Mouse (Mus musculus) hindbrain, embryonic 13.5 days (tissue): ENCODE results near the gene Ubxn1. TPM values are rescaled to one million over a fixed set of nuclear protein-coding genes. Genes with fewer than 3 reads are reported as not detected.
"Not testable (repeated sequence)": the region's sequence is repeated elsewhere in the genome, so short reads cannot be mapped to it uniquely, and the experiment has no call there.

Experiments used
- ATAC-seq: fragments of 200-750 bp; cut with Nextera tagmentation; 2 replicates; pipeline ENCODE4 v1.8.0; 2017; ENCODE audit warnings: moderate TSS enrichment; ENCODE audit not compliant: low FRiP score
- H3K27ac ChIP-seq: fragments of 300-500 bp; sonication (generic); 2 replicates; pipeline ENCODE4 v1.5.1; 2015; ENCODE audit warnings: inconsistent platforms, mild to moderate bottlenecking, moderate library complexity
- H3K27me3 ChIP-seq: fragments of 300-500 bp; sonication (generic); 2 replicates; pipeline ENCODE4 v1.6.1; 2015; ENCODE audit warnings: mild to moderate bottlenecking, inconsistent platforms
- H3K36me3 ChIP-seq: fragments of 300-500 bp; sonication (generic); 2 replicates; pipeline ENCODE4 v1.6.1; 2015; ENCODE audit warnings: mild to moderate bottlenecking, inconsistent platforms
- H3K4me1 ChIP-seq: fragments of 300-500 bp; sonication (generic); replicated peaks from 2 replicates; pipeline ENCODE4 v1.6.1; 2015; ENCODE audit warnings: inconsistent platforms
- H3K4me2 ChIP-seq: fragments of 300-500 bp; sonication (generic); 2 replicates; pipeline ENCODE4 v1.6.1; 2015; ENCODE audit warnings: inconsistent platforms, mild to moderate bottlenecking, moderate library complexity
- H3K4me3 ChIP-seq: fragments of 300-500 bp; sonication (generic); 2 replicates; pipeline ENCODE4 v1.5.1; 2015; ENCODE audit warnings: mild to moderate bottlenecking, inconsistent platforms
- H3K9ac ChIP-seq: fragments of 300-500 bp; sonication (generic); 2 replicates; pipeline ENCODE4 v1.6.1; 2015; ENCODE audit warnings: mild to moderate bottlenecking, inconsistent platforms
- H3K9me3 ChIP-seq: fragments of 300-500 bp; sonication (generic); 2 replicates; pipeline ENCODE4 v1.6.1; 2016; ENCODE audit warnings: inconsistent platforms
- WGBS: fragments of 180-500 bp; shearing (Covaris S2); methylation state at CpG from one replicate; pipeline ENCODE4 v1.1.7; 2015; 5-methylcytosine and 5-hydroxymethylcytosine counted together
- polyA plus RNA-seq: library from polyadenylated mRNA; unstranded; fragments of >200 nt; fragmentation: Nextera tagmentation; extraction: Ambion mirVana; gene quantifications from 2 replicates; pipeline ENCODE4 v1.2.1, GENCODE M21; 2015

Gene Ubxn1
- polyA plus RNA-seq, 1 experiment from 2014 or later: 162 TPM

- Histone ChIP-seq H3K27ac (peak within 1 kb of the TSS; percentile 89), H3K4me2 (peak within 1 kb of the TSS; percentile 96), H3K36me3 (peaks cover 31% of the 10 kb centered on the region), H3K9me3 (no peaks in the 10 kb centered on the region), H3K4me1 (peaks cover 48% of the 10 kb centered on the region), H3K4me3 (peak within 1 kb of the TSS; percentile 79), H3K9ac (peak within 1 kb of the TSS; percentile 91), H3K27me3 (no peaks in the 10 kb centered on the region)
- 2% methylated on average over 54 of the region's 54 CpGs for WGBS
- peak; percentile 34 for ATAC-seq
Measured at GRCm38 (mm10) chr19:8892829-8893766, 21.8 kb downstream of the Ubxn1 start, which contains the start of gene Ints5. TSS of gene Ints5 (plus strand) at chr19:8893005.

DNA sequence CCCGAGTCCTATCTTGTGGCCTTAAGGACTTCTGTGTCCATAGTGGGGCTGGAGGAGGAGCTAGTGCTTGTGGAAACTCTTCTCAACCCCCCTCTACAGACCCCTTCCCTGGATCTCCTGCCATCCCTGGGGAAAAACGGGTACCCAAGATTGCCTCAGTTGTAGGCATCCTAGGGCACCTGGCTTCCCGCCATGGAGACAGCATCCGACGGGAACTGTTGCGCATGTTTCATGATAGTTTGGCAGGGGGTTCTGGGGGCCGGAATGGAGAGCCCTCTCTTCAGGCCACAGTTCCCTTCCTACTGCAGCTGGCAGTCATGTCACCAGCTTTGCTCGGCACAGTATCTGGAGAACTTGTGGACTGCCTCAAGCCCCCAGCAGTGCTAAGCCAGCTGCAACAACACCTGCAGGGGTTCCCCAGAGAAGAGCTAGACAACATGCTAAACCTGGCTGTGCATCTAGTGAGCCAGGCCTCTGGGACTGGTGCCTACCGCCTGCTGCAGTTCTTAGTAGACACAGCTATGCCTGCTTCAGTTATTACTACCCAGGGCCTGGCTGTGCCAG, 24.2 kb downstream of the Ubxn1 start:
- H3K9me3 ChIP-seq: no peaks in the 10 kb centered on the region
- no peak for ATAC-seq
- H3K36me3 ChIP-seq: peaks cover 31% of the 10 kb centered on the region
- peaks cover 53% of the 10 kb centered on the region for H3K4me1 ChIP-seq
- H3K4me3 ChIP-seq: no peak overlapping the region
- no peaks in the 10 kb centered on the region for H3K27me3 ChIP-seq
- 0 out of 2 replicates have a peak overlapping the region, but pooled peaks have one; percentile 77 for H3K9ac ChIP-seq
- 95% methylated on average over 9 of the region's 9 CpGs for WGBS
- H3K27ac ChIP-seq: no peak overlapping the region
- H3K4me2 ChIP-seq: no peak overlapping the region

- Histone ChIP-seq H3K36me3 (peaks cover 24% of the 10 kb centered on the region), H3K4me1 (peaks cover 54% of the 10 kb centered on the region), H3K9ac (peak overlapping the region; percentile 77; the same call in 1 of the 2 replicates)
- not testable (repeated sequence) for H3K27me3 ChIP-seq, H3K9me3 ChIP-seq, H3K4me3 ChIP-seq, H3K27ac ChIP-seq, H3K4me2 ChIP-seq, ATAC-seq
- WGBS: 93% methylated on average over 5 of the region's 5 CpGs
Measured at GRCm38 (mm10) chr19:8896231-8896630, 24.9 kb downstream of the Ubxn1 start.

GRCm38 (mm10) chr19:8897211-8897864, 26.0 kb downstream of the Ubxn1 start:
- Histone ChIP-seq H3K4me1 (peaks cover 56% of the 10 kb centered on the region), H3K4me3 (peak overlapping the region; percentile 94), H3K4me2 (peak overlapping the region; percentile 90), H3K9ac (peak overlapping the region; percentile 77), H3K36me3 (peaks cover 29% of the 10 kb centered on the region), H3K27ac (peak overlapping the region; percentile 85)
- peak; percentile 72 for ATAC-seq
- not testable (repeated sequence) for H3K9me3 ChIP-seq, H3K27me3 ChIP-seq
- WGBS: 22% methylated on average over 21 of the region's 21 CpGs

- ATAC-seq: peak; percentile 98
- no peaks in the 10 kb centered on the region for H3K9me3 ChIP-seq
- H3K4me1 ChIP-seq: peaks cover 54% of the 10 kb centered on the region
- H3K9ac ChIP-seq: peak within 1 kb of the TSS; percentile 93
- peaks cover 34% of the 10 kb centered on the region for H3K36me3 ChIP-seq
- peak within 1 kb of the TSS; percentile 90 for H3K27ac ChIP-seq
- H3K27me3 ChIP-seq: no peaks in the 10 kb centered on the region
- peak within 1 kb of the TSS; percentile 90 for H3K4me2 ChIP-seq
- peak within 1 kb of the TSS; percentile 94 for H3K4me3 ChIP-seq
- WGBS: under 1% methylated on average over 53 of the region's 53 CpGs
Measured at GRCm38 (mm10) chr19:8897865-8898495, 26.7 kb downstream of the Ubxn1 start, which contains the start of gene Ganab. TSS of gene Ganab (plus strand) at chr19:8898071.

DNA sequence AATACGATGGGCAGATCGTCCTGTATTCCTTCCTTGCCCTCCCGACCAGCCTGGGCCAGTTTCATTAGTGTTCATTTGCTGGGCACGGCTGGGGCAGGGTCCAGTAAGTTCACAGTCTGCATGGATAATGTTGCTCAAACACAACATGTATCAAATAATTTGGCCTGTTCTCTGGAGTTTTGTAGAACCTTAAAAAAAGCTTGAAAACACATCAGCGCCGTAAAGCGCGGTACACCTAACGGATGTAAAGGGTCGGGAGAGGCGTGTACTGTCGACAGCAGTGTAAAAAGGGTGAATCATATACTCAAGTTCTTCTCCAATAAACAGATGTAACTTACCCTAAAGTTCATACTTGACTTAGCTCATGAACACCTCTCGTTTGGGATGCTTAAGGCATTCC, 27.3 kb downstream of the Ubxn1 start:
- no peaks in the 10 kb centered on the region for H3K9me3 ChIP-seq
- H3K4me1 ChIP-seq: peaks cover 49% of the 10 kb centered on the region
- peak overlapping the region; percentile 93 for H3K9ac ChIP-seq
- peak overlapping the region; percentile 90 for H3K27ac ChIP-seq
- ATAC-seq: no peak
- H3K4me2 ChIP-seq: peak overlapping the region; percentile 90
- WGBS: 15% methylated on average over 13 of the region's 13 CpGs
- H3K4me3 ChIP-seq: peak overlapping the region; percentile 94
- peaks cover 40% of the 10 kb centered on the region for H3K36me3 ChIP-seq
- H3K27me3 ChIP-seq: no peaks in the 10 kb centered on the region

DNA sequence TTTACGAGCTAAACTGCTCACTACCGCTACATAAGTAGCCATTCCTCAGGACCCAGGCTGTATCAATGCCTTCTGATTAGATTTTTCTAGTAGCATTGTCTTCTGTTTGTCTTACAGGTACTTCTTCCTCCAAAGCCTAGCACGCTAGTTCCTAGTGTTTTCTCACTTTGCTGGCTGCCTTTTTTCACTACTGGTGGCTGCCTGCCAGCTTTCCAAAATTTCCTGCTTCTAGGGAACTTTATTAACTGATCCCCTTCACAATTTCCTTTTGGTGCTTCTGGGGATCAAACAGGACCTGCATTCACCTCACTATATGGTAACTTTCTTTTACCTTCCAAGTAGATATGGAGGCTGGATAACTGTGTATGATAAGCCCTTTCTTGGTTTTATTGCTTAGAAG, 27.8 kb downstream of the Ubxn1 start:
- Histone ChIP-seq H3K36me3 (peaks cover 44% of the 10 kb centered on the region), H3K9ac (peak overlapping the region; percentile 93), H3K27ac (no peak overlapping the region), H3K4me1 (peaks cover 44% of the 10 kb centered on the region), H3K27me3 (no peaks in the 10 kb centered on the region), H3K4me2 (peak overlapping the region; percentile 90), H3K4me3 (peak overlapping the region; percentile 94), H3K9me3 (no peaks in the 10 kb centered on the region)
- ATAC-seq: no peak
- WGBS: 65% methylated on average over 3 of the region's 3 CpGs

GRCm38 (mm10) chr19:8903412-8903811, 32.1 kb downstream of the Ubxn1 start:
- Histone ChIP-seq H3K9ac (no peak overlapping the region), H3K4me3 (no peak overlapping the region), H3K36me3 (peaks cover 60% of the 10 kb centered on the region), H3K27ac (no peak overlapping the region), H3K9me3 (no peaks in the 10 kb centered on the region), H3K27me3 (no peaks in the 10 kb centered on the region), H3K4me1 (peaks cover 18% of the 10 kb centered on the region), H3K4me2 (no peak overlapping the region)
- no peak for ATAC-seq
- 95% methylated on average over 5 of the region's 5 CpGs for WGBS

DNA sequence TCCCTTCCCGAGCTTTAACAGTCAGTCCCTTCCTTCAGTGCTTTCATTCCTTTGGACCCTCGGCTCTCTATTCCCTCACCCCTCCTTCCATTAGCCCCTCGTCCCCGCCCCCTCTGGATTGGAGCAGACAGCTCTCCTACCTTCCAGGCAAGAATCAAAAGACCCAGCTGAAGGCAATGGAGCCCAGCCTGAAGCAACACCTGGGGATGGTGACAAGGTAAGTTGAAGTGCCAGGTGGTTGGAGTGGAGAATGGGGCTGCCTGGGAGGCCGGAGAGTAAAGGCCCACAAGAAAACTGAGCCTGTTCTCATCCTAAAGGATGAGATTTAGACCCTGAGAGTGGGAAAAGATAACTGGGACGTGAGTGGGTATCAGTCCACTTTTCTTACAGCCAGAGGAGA, 37.2 kb downstream of the Ubxn1 start:
- WGBS: 90% methylated on average over 6 of the region's 6 CpGs
- ATAC-seq: no peak
- no peak overlapping the region for H3K4me3 ChIP-seq
- H3K9ac ChIP-seq: no peak overlapping the region
- no peak overlapping the region for H3K4me2 ChIP-seq
- H3K27ac ChIP-seq: no peak overlapping the region
- no peaks in the 10 kb centered on the region for H3K27me3 ChIP-seq
- no peaks in the 10 kb centered on the region for H3K9me3 ChIP-seq
- H3K36me3 ChIP-seq: peaks cover 97% of the 10 kb centered on the region
- H3K4me1 ChIP-seq: no peaks in the 10 kb centered on the region

- Histone ChIP-seq H3K27me3 (no peaks in the 10 kb centered on the region), H3K4me2 (no peak overlapping the region), H3K4me3 (no peak overlapping the region), H3K4me1 (no peaks in the 10 kb centered on the region), H3K9ac (no peak overlapping the region), H3K9me3 (no peaks in the 10 kb centered on the region), H3K36me3 (peaks cover 100% of the 10 kb centered on the region), H3K27ac (no peak overlapping the region)
- 91% methylated on average over 5 of the region's 5 CpGs for WGBS
- no peak for ATAC-seq
Measured at GRCm38 (mm10) chr19:8911810-8912209, 40.5 kb downstream of the Ubxn1 start.

- Histone ChIP-seq H3K36me3 (peaks cover 80% of the 10 kb centered on the region), H3K4me1 (no peaks in the 10 kb centered on the region), H3K9me3 (no peaks in the 10 kb centered on the region), H3K27ac (no peak overlapping the region), H3K4me2 (no peak overlapping the region), H3K4me3 (no peak overlapping the region), H3K27me3 (no peaks in the 10 kb centered on the region), H3K9ac (no peak overlapping the region)
- ATAC-seq: no peak
- 96% methylated on average over 3 of the region's 3 CpGs for WGBS
Measured at GRCm38 (mm10) chr19:8914212-8914611, 42.9 kb downstream of the Ubxn1 start.

- Histone ChIP-seq H3K27ac (no peak overlapping the region), H3K4me2 (no peak overlapping the region), H3K4me1 (peaks cover 17% of the 10 kb centered on the region), H3K36me3 (peaks cover 40% of the 10 kb centered on the region), H3K4me3 (no peak overlapping the region), H3K9ac (no peak overlapping the region), H3K9me3 (no peaks in the 10 kb centered on the region), H3K27me3 (no peaks in the 10 kb centered on the region)
- no peak for ATAC-seq
- 98% methylated on average over 3 of the region's 3 CpGs for WGBS
Measured at GRCm38 (mm10) chr19:8919000-8919399, 47.7 kb downstream of the Ubxn1 start.
